Mouse (Mus musculus): ENCODE data around the gene Capn2.

Gene Capn2

DNA sequence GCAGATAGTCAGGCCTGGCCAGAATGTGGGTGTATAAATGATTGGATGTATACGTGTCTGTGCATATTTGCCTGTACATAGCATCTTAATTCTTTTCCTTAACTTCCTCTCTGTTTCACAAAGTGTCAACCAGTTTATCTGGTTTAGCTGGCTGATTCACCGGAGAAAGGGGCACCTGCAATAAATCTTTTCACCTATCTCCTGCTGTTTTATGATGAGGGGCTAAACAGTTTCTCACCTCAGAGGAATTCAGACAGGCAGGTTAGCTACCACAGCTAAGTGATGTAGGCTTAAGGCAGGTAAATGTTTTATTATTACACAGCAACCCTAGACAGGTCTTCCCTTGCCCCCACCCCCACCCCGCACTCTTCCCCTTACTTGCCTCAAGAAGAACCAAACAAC is 17.7 kb upstream of the Capn2 start:
- ChIA-PET CTCF (interaction anchor here in 1 of 4 experiments (0.5 kb wide), 1 partner anchor 65 kb away, joined by 4 read pairs; no protein-coding TSS in a partner anchor), POLR2A (no interaction called here)

- POLR2A ChIA-PET: no interaction called here
- CTCF ChIA-PET: interaction anchor here in 1 of 4 experiments (0.6 kb wide), 2 partner anchors 109 to 1175 kb away, joined by 3 read pairs; no protein-coding TSS in a partner anchor
Observed at GRCm38 (mm10) chr1:182533583-182533982, 16.2 kb upstream of the Capn2 start.

DNA sequence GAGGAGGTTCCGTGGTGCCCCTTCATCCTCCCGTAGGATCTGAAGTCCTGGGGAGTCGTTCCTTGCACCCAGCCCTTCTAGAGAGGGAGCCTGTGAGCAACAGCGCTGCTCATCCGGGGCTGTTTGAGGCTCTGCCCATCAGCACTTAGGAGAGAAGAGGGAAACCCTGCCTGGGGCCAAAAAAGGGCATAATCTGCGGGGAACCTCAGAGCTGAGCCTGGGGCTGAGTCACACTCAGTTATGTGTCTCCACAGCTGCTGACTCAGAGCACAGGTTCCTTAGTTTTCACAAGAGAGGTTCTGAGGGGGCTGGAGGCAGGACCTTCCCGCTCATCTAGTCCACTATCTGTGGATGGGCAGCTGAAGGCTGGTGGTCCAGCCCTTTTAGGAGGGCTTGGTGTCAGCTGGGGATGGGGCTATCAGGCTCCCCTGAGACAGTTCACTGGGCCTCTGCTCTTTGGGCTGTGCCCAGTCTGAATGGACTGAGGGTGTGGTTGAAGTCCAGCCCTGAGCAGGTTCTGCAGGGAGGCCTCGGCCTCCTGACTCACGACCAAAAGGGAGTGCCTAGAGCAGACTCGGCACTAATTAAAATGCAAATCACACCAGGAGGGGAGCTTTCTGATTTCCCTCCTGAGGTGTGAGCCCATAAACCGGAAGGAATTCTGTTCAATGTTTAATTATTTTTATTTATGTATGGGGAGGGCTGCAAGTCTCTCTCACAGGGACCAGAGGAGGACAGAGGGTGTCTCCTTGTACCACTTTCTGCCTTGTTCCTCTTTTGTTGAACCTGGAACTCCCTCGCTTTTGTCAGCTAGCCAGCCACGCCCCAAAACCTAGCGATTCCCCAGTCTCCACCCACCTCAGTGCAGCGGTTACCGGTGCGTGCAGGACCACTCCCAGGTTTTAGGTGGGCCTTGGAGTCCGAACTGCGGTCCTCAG is 10.8 kb upstream of the Capn2 start:
- ChIA-PET CTCF (interaction anchor here in 3 of 4 experiments (0.6 to 2.8 kb wide), 7 partner anchors 15 to 45 kb away, joined by 3 to 15 read pairs (median 4); partner anchors contain the start of gene Capn8 (in 1 of the 3)), POLR2A (interaction anchor here in 2 of 4 experiments (0.7 to 2.0 kb wide), 10 partner anchors 9 to 187 kb away, joined by 3 to 8 read pairs (median 3); partner anchors contain the start of genes Fbxo28 (in 1 of the 2) and Trp53bp2 (in 1 of the 2))

GRCm38 (mm10) chr1:182527261-182527766 is 9.9 kb upstream of the Capn2 start:
- ChIA-PET POLR2A (interaction anchor here in 3 of 4 experiments (0.6 to 2.0 kb wide), 12 partner anchors 8 to 186 kb away, joined by 3 to 8 read pairs (median 3); partner anchors contain the start of genes Capn2 (in 2 of the 3), Fbxo28 (in 1 of the 3) and Trp53bp2 (in 1 of the 3)), CTCF (interaction anchor here in 3 of 4 experiments (0.7 to 2.8 kb wide), 5 partner anchors 21 to 44 kb away, joined by 4 to 15 read pairs (median 4); partner anchors contain the start of gene Capn8 (in 1 of the 3))

DNA sequence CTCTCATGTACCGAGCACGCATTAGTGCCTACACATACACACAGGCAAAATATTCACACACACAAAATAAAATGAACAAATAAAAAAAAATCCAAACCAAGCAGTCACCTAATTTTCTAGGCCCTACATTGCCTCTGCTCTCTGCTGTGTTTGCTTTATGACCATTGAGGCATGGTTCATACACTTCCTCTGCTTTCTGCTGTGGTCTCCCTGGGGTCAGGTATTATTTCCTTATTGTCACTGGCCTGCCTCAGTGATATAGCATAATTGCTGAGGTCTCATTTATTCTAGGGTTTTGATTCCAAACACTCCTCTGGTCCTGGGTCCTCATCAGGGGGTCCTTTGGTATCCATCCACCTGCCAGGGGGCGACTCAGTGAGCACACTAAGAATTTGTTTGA is 8.2 kb upstream of the Capn2 start:
- ChIA-PET CTCF (no interaction called here), POLR2A (no interaction called here)

- ChIA-PET POLR2A (interaction anchor here in 2 of 4 experiments (0.6 to 0.7 kb wide), 2 partner anchors 35 to 1745 kb away, joined by 3 to 4 read pairs; no protein-coding TSS in a partner anchor), CTCF (interaction anchor here in 1 of 4 experiments (1.3 kb wide), 1 partner anchor 35 kb away, joined by 3 read pairs; no protein-coding TSS in a partner anchor)
Observed at GRCm38 (mm10) chr1:182523692-182524091, 6.3 kb upstream of the Capn2 start.

DNA sequence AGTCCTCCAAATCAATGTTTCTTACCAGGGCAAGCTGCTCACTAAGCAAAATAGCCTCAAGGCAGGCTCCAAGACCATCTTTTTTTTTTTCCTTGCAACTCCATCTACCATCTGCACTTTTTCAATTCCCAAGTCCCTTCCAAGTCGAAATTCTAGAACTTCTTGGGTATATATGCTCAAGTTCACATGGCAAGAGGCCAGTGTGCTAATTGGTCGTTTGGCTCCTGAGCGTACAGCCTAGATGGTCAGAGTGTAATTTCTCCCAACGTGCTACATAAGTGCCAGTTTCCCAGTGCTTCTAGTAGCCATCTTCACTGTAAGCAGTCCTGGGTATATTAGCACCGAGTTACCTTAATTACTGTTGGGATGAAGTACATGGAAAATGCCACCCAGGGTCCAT is 5.6 kb upstream of the Capn2 start:
- POLR2A ChIA-PET: interaction anchor here in 2 of 4 experiments (0.6 to 1.1 kb wide), 2 partner anchors 30 to 1745 kb away, joined by 3 to 4 read pairs; no protein-coding TSS in a partner anchor
- CTCF ChIA-PET: interaction anchor here in 1 of 4 experiments (1.3 kb wide), 1 partner anchor 34 kb away, joined by 3 read pairs; no protein-coding TSS in a partner anchor

- ChIA-PET POLR2A (interaction anchor here in 2 of 4 experiments (0.5 to 0.6 kb wide), 3 partner anchors 337 to 800 kb away, joined by 3 to 14 read pairs (median 3); no protein-coding TSS in a partner anchor), CTCF (interaction anchor here in 2 of 4 experiments (0.5 to 0.6 kb wide), 2 partner anchors 31 to 68 kb away, joined by 4 to 8 read pairs; no protein-coding TSS in a partner anchor)
Observed at GRCm38 (mm10) chr1:182520938-182521500, 3.6 kb upstream of the Capn2 start.

- CTCF ChIA-PET: interaction anchor here in 2 of 4 experiments (0.6 kb wide), 2 partner anchors 31 kb away, joined by 3 to 8 read pairs; no protein-coding TSS in a partner anchor
- POLR2A ChIA-PET: interaction anchor here in 3 of 4 experiments (0.5 to 1.7 kb wide), 5 partner anchors 7 to 800 kb away, joined by 3 to 14 read pairs (median 3); no protein-coding TSS in a partner anchor
Observed at GRCm38 (mm10) chr1:182520091-182520937, 2.9 kb upstream of the Capn2 start.

DNA sequence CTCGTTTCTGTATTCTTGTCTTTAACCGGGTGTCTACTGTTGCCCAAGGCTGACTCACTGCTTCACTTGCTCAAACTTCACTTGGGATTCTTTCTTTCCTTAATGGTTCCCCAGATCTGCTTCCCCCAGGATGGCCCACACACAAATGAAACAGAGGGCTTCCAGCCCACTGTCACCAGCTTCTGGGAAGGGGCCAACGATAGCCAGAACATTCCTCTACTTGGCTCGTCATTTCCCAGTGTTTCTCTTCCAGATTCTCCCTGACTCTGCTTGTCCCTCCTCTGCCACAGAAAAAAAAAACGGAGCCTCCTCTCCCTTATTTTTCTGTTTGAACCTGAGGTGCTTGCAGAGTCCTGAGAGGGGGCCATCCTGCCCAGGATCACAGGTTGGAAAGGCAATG is 1.9 kb upstream of the Capn2 start:
- ChIA-PET POLR2A (interaction anchor here in 2 of 4 experiments (0.5 to 1.7 kb wide), 3 partner anchors 8 to 619 kb away, joined by 3 to 8 read pairs (median 7); no protein-coding TSS in a partner anchor), CTCF (interaction anchor here in 1 of 4 experiments (0.6 kb wide), 1 partner anchor 30 kb away, joined by 3 read pairs; no protein-coding TSS in a partner anchor)

DNA sequence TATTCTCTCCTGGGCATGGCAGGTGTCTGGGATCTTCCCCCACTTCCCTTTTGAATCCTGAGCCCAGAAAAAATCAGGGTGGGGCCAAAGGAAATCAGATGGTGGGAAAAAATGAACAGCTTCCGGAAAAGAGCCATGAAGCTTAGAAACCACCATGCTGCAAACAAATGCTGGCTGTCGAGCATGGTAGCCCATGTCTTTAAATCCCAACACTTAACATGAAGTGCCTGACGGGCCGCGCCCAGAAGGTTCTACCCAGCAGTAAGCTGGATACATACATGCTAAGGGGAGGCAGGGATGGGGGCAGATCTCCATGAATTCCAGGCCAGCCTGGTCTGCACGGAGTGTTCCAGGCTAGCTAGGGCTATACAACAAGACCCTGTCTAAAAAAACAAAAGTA is 1.4 kb upstream of the Capn2 start:
- ChIA-PET CTCF (no interaction called here), POLR2A (interaction anchor here in 1 of 4 experiments (0.5 to 1.7 kb wide), 2 partner anchors 9 to 102 kb away, joined by 7 to 8 read pairs; no protein-coding TSS in a partner anchor)

- ChIA-PET CTCF (interaction anchor here in 1 of 4 experiments (0.7 to 0.8 kb wide), 2 partner anchors 12 to 176 kb away, joined by 3 read pairs; partner anchors contain the start of gene Fbxo28), POLR2A (interaction anchor here in 2 of 4 experiments (0.6 to 1.0 kb wide), 2 partner anchors 13 to 437 kb away, joined by 3 read pairs; no protein-coding TSS in a partner anchor)
Observed at GRCm38 (mm10) chr1:182518143-182518680, 804 bp upstream of the Capn2 start.

GRCm38 (mm10) chr1:182517677-182518011 is 236 bp upstream of the Capn2 start:
- POLR2A ChIA-PET: interaction anchor here in 3 of 4 experiments (0.6 to 1.1 kb wide), 5 partner anchors 9 to 436 kb away, joined by 3 read pairs; no protein-coding TSS in a partner anchor
- CTCF ChIA-PET: interaction anchor here in 1 of 4 experiments (0.7 to 0.8 kb wide), 2 partner anchors 11 to 176 kb away, joined by 3 read pairs; partner anchors contain the start of gene Fbxo28

- POLR2A ChIA-PET: interaction anchor here in 1 of 4 experiments (1.3 kb wide), 1 partner anchor 30 kb away, joined by 3 read pairs; no protein-coding TSS in a partner anchor
Observed at GRCm38 (mm10) chr1:182514803-182515590, 2.4 kb downstream of the Capn2 start.

GRCm38 (mm10) chr1:182513714-182514113 is 3.7 kb downstream of the Capn2 start:
- POLR2A ChIA-PET: interaction anchor here in 2 of 4 experiments (0.5 to 1.9 kb wide), 3 partner anchors 15 to 40 kb away, joined by 3 to 17 read pairs (median 5); no protein-coding TSS in a partner anchor
- CTCF ChIA-PET: interaction anchor here in 1 of 4 experiments (0.7 kb wide), 1 partner anchor 891 kb away, joined by 3 read pairs; no protein-coding TSS in a partner anchor

More at GRCm38 (mm10) chr1:182514803-182515590, 2.4 kb downstream of the Capn2 start:
- CTCF ChIA-PET: interaction anchor here in 1 of 4 experiments (0.6 kb wide), 1 partner anchor 40 kb away, joined by 9 read pairs; no protein-coding TSS in a partner anchor
